Mouse (Mus musculus) layer of hippocampus, postnatal 25 days (tissue): ENCODE measurements at regions not wholly inside any gene's neighbourhood (a gene's known extent, or its start where the extent isn't known, plus 50 kb on each side); places are given as distances from the start of the nearest gene placed in this dataset.

Experiments
- DNase-seq, 2 experiments: peaks; one replicate each; pipeline ENCODE4 v3.0.0; 2022; ENCODE audit warnings: mixed read lengths in 2 of 2, low spot score in 1 of 2; ENCODE audit errors: extremely low spot score in 1 of 2

GRCm38 (mm10) chr16:92953936-92954654 lies 128.1 kb upstream of the Runx1 start:
- no peak for DNase-seq

- DNase-seq: no peak
Measured at GRCm38 (mm10) chr16:92952336-92953097, 126.6 kb upstream of the Runx1 start.

GRCm38 (mm10) chr16:92951516-92951915 lies 125.6 kb upstream of the Runx1 start:
- no peak for DNase-seq

- no peak for DNase-seq
Measured at GRCm38 (mm10) chr16:92948494-92948893, 122.5 kb upstream of the Runx1 start.

GRCm38 (mm10) chr16:92946554-92946953 lies 120.6 kb upstream of the Runx1 start:
- no peak for DNase-seq

- DNase-seq: no peak
Measured at GRCm38 (mm10) chr16:92943901-92944300, 118.0 kb upstream of the Runx1 start.

GRCm38 (mm10) chr16:92939618-92940017 lies 113.7 kb upstream of the Runx1 start:
- no peak for DNase-seq

GRCm38 (mm10) chr16:92935848-92936535 lies 110.0 kb upstream of the Runx1 start:
- DNase-seq: no peak

- no peak for DNase-seq
Measured at GRCm38 (mm10) chr16:92930103-92930502, 104.2 kb upstream of the Runx1 start.

GRCm38 (mm10) chr16:92928201-92928600 lies 102.3 kb upstream of the Runx1 start:
- DNase-seq: no peak

- no peak for DNase-seq
Measured at GRCm38 (mm10) chr16:92927662-92928061, 101.7 kb upstream of the Runx1 start.

- no peak for DNase-seq
Measured at GRCm38 (mm10) chr16:92926853-92927252, 100.9 kb upstream of the Runx1 start.

GRCm38 (mm10) chr16:92920947-92921346 lies 95.0 kb upstream of the Runx1 start:
- DNase-seq: no peak

GRCm38 (mm10) chr16:92917356-92917755 lies 91.4 kb upstream of the Runx1 start:
- DNase-seq: no peak

GRCm38 (mm10) chr16:92915651-92916050 lies 89.7 kb upstream of the Runx1 start:
- no peak for DNase-seq

GRCm38 (mm10) chr16:92906873-92907272 lies 80.9 kb upstream of the Runx1 start:
- no peak for DNase-seq

GRCm38 (mm10) chr16:92905626-92906025 lies 79.7 kb upstream of the Runx1 start:
- DNase-seq: no peak

GRCm38 (mm10) chr16:92903892-92904473 lies 78.0 kb upstream of the Runx1 start:
- no peak for DNase-seq

GRCm38 (mm10) chr16:92903486-92903885 lies 77.5 kb upstream of the Runx1 start:
- no peak for DNase-seq

GRCm38 (mm10) chr16:92899704-92900103 lies 73.8 kb upstream of the Runx1 start:
- DNase-seq: no peak

GRCm38 (mm10) chr16:92891741-92892140 lies 65.8 kb upstream of the Runx1 start:
- no peak for DNase-seq
